Mouse (Mus musculus) G1E (cell line): ENCODE data around the gene Dgkb.

Experiments
- CTCF ChIP-seq: IDR thresholded peaks from 2 replicates; pipeline ENCODE4 v1.5.1; 2012; ENCODE audit warnings: low read depth, low read length, inconsistent platforms, mixed read lengths
- GATA1 ChIP-seq: IDR thresholded peaks from 2 replicates; pipeline ENCODE4 v1.6.1; 2012; ENCODE audit warnings: borderline replicate concordance, low read length, inconsistent platforms, mixed read lengths
- GATA2 ChIP-seq: IDR thresholded peaks from 2 replicates; pipeline ENCODE4 v1.6.1; 2012; ENCODE audit warnings: low read depth, low read length, inconsistent platforms, borderline replicate concordance
- TAL1 ChIP-seq: conservative IDR thresholded peaks from 2 replicates; pipeline ENCODE4 v1.6.1; 2012; ENCODE audit warnings: low read depth, low read length, inconsistent platforms, mixed read lengths

DNA sequence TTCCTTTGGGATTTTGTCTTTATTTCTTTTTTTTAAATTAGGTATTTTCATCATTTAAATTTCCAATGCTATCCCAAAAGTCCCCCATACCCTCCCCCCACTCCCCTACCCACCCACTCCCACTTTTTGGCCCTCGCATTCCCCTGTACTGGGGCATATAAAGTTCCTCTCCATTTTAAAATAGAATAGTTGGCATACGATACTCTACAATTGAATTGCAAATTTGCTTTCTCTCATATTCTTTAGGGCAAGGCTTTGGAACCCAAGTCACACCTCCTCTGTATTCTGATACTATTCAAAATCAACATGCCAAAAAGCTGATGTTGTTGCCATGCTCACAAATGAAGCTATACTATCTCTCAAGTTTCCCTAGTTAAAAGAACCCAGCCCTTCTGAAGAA is 679.7 kb downstream of the Dgkb start:
- TF ChIP-seq TAL1 (no peak), CTCF (no peak), GATA1 (no peak), GATA2 (no peak)
